Mouse (Mus musculus): ENCODE data around the gene Clip1.
"Not testable (repeated sequence)": the region's sequence is repeated elsewhere in the genome, so short reads cannot be mapped to it uniquely, and the experiment has no call there.

Clip1 gene

GRCm38 (mm10) chr5:123684221-123685144 is at the start of gene Clip1:
Gene Clip1, minus strand, starts transcription at chr5:123684618.
- peak; percentile 59 for DNase-seq (ENCODE audit: low read depth)

DNA sequence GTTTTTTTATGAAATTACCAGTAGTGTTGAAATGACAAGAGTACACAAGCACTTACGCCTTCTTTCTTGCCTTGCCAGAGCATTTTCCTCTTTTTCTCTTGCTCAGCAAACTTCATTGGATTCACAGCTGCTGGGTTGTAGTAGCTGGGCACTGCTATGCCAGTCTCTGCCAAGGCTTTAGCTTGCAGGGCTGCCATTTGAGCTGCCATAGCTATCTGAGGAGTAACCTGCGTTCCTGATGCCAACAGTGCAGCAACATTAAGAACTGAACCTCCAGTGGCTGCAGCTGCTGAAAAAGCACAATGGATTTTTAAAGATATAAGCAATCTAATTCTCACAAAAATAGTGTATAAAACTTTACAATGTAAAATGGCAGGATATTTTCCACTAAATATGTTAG is 46.6 kb upstream of the Clip1 start:
- DNase-seq (ENCODE audit: low read depth) = no peak

DNA sequence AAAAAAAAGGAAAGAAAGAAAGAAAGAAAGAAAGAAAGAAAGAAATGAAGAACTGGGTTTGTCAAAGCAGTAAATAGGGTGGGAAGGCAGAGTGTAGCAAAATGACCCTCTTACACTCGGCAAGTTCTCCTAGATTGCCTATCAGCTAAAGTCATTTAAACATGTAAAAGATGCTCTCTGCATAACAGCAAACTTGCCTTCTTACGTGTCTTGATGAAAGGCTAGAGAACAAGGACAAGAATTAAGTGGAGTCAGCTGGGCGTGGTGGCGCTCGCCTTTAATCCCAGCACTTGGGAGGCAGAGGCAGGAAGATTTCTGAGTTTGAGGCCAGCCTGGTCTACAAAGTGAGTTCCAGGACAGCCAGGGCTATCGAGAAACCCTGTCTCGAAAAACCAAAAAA is 39.4 kb upstream of the Clip1 start:
- not testable (repeated sequence) for DNase-seq (ENCODE audit: low read depth)

- peak; percentile 98 for DNase-seq (ENCODE audit: low read depth)
Observed at GRCm38 (mm10) chr5:123720328-123721311, 36.2 kb upstream of the Clip1 start, which contains the start of gene Zcchc8. Gene Zcchc8, minus strand, starts transcription at chr5:123721100.

- DNase-seq (ENCODE audit: low read depth) = peak; percentile 27
Observed at GRCm38 (mm10) chr5:123714622-123715021, 30.2 kb upstream of the Clip1 start.

DNA sequence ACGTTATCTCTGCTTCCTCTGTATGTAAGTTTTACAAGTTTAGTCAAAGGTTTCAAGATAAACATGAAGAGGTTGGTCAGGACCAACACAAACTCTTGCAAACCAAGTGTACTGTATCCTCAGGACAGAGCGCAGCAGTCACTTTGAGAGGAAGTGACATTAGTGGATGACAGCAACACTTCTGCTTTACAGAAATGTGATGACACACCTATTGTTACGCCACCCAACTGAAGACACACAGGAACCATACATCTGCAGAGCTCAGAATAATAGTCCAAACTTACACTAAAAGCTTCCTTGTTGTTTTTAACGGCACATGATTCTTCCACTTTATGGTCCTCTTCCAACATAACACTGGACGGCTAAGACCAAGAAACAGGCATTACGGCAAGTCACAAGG is 29.4 kb upstream of the Clip1 start:
- DNase-seq (ENCODE audit: low read depth) = peak; percentile 75

- DNase-seq (ENCODE audit: low read depth) = no peak
Observed at GRCm38 (mm10) chr5:123709571-123709970, 25.2 kb upstream of the Clip1 start.

GRCm38 (mm10) chr5:123708598-123708997 is 24.2 kb upstream of the Clip1 start:
- no peak for DNase-seq (ENCODE audit: low read depth)

DNA sequence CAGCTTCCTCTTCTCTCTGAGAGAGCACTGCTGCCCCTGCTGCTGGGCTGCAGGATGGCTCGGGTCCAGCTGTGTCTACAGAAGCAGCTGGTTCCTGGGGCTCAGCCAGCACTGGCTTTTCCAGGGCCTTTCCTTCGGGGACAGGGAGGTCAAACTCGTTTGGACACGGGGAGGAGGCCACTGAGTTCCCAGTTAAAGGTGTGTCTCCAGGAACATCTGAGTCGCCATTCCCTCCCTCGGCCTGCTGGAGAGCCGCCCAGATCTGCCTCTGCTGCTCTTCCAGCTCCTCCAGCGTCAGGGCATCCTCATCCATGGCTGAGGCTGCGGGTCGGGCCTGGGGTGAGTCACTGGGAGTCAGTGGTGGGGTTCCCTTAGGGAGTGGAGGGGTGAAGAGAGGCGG is 16.2 kb upstream of the Clip1 start:
- DNase-seq (ENCODE audit: low read depth) = no peak

GRCm38 (mm10) chr5:123699198-123699597 is 14.8 kb upstream of the Clip1 start:
- DNase-seq (ENCODE audit: low read depth) = peak; percentile 84

DNA sequence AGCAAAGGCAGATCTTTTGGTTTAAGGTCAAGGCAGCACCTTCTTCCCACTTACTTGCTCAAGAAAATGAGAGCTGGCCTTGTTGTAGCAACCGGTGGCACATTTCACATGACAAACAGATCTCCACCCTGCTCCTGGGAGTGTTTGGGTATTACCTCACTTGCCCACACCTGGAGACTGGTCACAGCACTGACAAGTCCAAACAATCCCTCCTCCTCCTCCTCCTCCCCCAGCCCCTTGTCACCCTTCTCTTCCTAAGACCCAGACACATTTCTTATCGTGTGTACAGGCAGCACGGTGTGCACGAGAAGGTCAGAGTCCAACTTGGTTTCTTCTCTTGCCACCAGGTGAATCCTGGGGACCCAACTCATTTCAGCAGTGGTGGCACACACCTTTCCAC is 12.5 kb upstream of the Clip1 start:
- DNase-seq (ENCODE audit: low read depth) = no peak

- peak; percentile 47 for DNase-seq (ENCODE audit: low read depth)
Observed at GRCm38 (mm10) chr5:123696244-123696643, 11.8 kb upstream of the Clip1 start.

GRCm38 (mm10) chr5:123694468-123694867 is 10.1 kb upstream of the Clip1 start:
- DNase-seq (ENCODE audit: low read depth) = peak; percentile 40

- DNase-seq (ENCODE audit: low read depth) = peak; percentile 70
Observed at GRCm38 (mm10) chr5:123683377-123684220, 819 bp downstream of the Clip1 start.

DNA sequence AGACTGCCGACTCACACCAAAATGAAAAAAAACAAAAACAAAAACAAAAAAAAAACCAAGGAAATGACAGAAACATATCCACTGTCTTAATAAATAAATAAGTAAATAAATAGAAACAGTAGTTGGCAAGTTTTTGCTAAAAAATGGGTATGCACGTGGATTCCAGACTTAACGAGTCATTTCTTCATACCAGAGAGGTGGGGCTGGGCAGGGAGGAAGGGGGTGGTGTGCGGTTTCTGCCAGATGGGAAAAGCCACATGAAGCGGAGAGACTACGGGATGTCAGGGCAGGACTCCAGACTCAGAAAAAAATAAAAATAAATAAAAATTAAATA is 1.4 kb downstream of the Clip1 start:
- peak; percentile 73 for DNase-seq (ENCODE audit: low read depth)

DNA sequence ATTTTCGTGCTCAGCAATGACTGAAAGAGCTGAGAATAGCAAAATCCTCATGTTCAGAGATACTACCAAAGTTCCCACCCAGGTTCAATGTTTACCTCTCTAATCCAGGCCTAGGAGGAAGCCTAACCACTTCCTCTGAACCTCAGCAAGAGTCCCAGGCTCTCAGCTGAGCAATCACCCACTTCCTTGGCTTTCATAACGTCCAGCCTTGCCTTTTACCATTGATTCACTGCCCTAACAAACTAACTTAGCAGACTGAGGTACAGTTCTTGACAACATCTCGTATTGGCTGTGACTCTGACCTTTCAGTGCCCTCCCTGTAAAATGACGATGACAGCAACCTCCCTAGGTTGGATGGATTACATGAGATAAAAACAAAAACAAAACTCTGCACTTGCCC is 2.0 kb downstream of the Clip1 start:
- DNase-seq (ENCODE audit: low read depth) = peak; percentile 87

DNA sequence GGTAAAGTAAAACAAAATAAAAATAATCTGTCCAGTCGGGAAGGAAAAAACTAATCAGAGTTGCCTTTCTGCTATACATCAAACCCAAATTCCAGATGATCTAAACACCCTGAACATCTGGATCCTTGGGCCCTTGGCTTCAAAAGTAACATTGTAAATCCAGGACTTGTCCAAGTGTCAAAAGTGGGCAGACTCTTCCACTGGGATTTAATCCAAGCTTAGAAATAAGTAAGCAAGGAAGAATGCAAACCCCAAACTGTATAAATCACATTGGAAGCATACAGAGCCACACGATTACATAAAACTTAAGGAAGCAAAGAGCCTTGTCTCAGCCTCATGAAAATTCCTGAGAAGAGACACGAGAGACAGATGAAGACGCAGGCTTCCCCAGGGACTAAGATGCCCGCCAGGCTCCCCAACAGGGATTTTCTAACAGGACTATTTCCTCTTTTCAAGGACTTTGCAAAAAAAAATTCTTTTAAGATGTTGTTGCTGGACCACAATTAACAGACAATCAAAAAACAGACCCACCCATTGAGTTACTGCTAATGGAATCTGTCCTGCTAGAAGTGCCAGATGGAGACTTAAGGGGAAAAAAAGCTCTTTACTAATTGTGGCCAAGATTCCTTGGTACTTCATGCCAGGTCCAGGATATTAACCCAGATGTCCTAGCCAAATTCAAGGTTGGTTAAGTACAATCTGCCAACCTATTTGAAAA is 4.7 kb downstream of the Clip1 start:
- DNase-seq (ENCODE audit: low read depth) = no peak

DNA sequence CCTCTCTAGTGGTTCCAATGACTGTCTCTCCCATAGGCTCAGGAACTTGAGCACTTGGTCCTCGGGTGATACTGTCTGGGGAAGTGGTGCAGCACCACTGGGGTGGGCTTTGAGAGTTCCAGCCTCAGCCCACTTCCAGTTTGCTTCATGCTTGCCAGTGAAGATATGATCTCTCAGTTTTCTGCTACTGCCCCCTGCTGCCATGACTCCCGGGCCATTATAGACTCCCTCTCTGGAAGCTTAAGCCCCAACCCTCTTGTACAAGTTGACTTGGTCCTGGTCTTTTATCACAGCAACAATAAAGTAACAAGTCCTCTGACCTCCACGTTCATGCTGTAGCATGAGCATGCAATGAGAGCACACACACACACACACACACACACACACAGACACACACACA is 5.3 kb downstream of the Clip1 start:
- peak; percentile 55 for DNase-seq (ENCODE audit: low read depth)

GRCm38 (mm10) chr5:123675717-123676116 is 8.7 kb downstream of the Clip1 start:
- DNase-seq (ENCODE audit: low read depth) = no peak

GRCm38 (mm10) chr5:123675221-123675620 is 9.2 kb downstream of the Clip1 start:
- peak; percentile 75 for DNase-seq (ENCODE audit: low read depth)

GRCm38 (mm10) chr5:123671473-123671820 is 13.0 kb downstream of the Clip1 start:
- DNase-seq (ENCODE audit: low read depth) = no peak
